Mouse (Mus musculus): ENCODE measurements around the gene Cir1. TPM values are rescaled to one million over a fixed set of nuclear protein-coding genes. Genes with fewer than 3 reads are reported as not detected.

The Cir1 gene
- total RNA-seq, 2 experiments from 2014 or later = 12.4 to 13.8 TPM

GRCm38 (mm10) chr2:73275261-73276040, 37.0 kb downstream of the Cir1 start:
- intact Hi-C loops (cut with DNase I; ENCODE audit: low total_unique reads) = loop anchor here (10.0 kb wide), 2 partner anchors 761 to 1741 kb away; no protein-coding TSS in a partner anchor
- no peak for DNase-seq

- intact Hi-C loops (cut with DNase I; ENCODE audit: low total_unique reads) = loop anchor here (10.0 kb wide), 2 partner anchors 760 to 1740 kb away; no protein-coding TSS in a partner anchor
- DNase-seq = no peak
These were observed 38.2 kb downstream of the Cir1 start for GRCm38 (mm10) chr2:73274119-73274920.

- DNase-seq = no peak
- intact Hi-C loops (cut with DNase I; ENCODE audit: low total_unique reads) = loop anchor here (10.0 kb wide), 2 partner anchors 759 to 1739 kb away; no protein-coding TSS in a partner anchor
These were observed 39.0 kb downstream of the Cir1 start for GRCm38 (mm10) chr2:73273249-73274118.

- intact Hi-C loops (cut with DNase I; ENCODE audit: low total_unique reads) = loop anchor here (10.0 kb wide), 2 partner anchors 758 to 1738 kb away; no protein-coding TSS in a partner anchor
- no peak for DNase-seq
These were observed 39.9 kb downstream of the Cir1 start for GRCm38 (mm10) chr2:73272351-73273248.

GRCm38 (mm10) chr2:73271459-73272161, 40.9 kb downstream of the Cir1 start, which contains the start of gene Sp9:
TSS of gene Sp9 (plus strand) at chr2:73271925.
- DNase-seq = peak; percentile 19
- intact Hi-C loops (cut with DNase I; ENCODE audit: low total_unique reads) = loop anchor here (10.0 kb wide), 2 partner anchors 757 to 1737 kb away; no protein-coding TSS in a partner anchor

- intact Hi-C loops (cut with DNase I; ENCODE audit: low total_unique reads) = loop anchor here (10.0 kb wide), 2 partner anchors 756 to 1736 kb away; no protein-coding TSS in a partner anchor
- no peak for DNase-seq
These were observed 41.7 kb downstream of the Cir1 start for GRCm38 (mm10) chr2:73270593-73271458.

- DNase-seq = no peak
- intact Hi-C loops (cut with DNase I; ENCODE audit: low total_unique reads) = loop anchor here (10.0 kb wide), 2 partner anchors 755 to 1735 kb away; no protein-coding TSS in a partner anchor
These were observed 42.4 kb downstream of the Cir1 start for GRCm38 (mm10) chr2:73270071-73270592.

- intact Hi-C loops (cut with DNase I; ENCODE audit: low total_unique reads) = loop anchor here (10.0 kb wide), 2 partner anchors 755 to 1735 kb away; no protein-coding TSS in a partner anchor
- DNase-seq = no peak
These were observed 42.8 kb downstream of the Cir1 start for GRCm38 (mm10) chr2:73269666-73270065.

GRCm38 (mm10) chr2:73268836-73269395, 43.6 kb downstream of the Cir1 start:
- intact Hi-C loops (cut with DNase I; ENCODE audit: low total_unique reads) = no loop called here
- no peak for DNase-seq

GRCm38 (mm10) chr2:73268281-73268680, 44.2 kb downstream of the Cir1 start:
- DNase-seq = no peak
- intact Hi-C loops (cut with DNase I; ENCODE audit: low total_unique reads) = no loop called here

GRCm38 (mm10) chr2:73267818-73268217, 44.7 kb downstream of the Cir1 start:
- DNase-seq = no peak
- intact Hi-C loops (cut with DNase I; ENCODE audit: low total_unique reads) = no loop called here

- intact Hi-C loops (cut with DNase I; ENCODE audit: low total_unique reads) = no loop called here
- no peak for DNase-seq
These were observed 45.3 kb downstream of the Cir1 start for GRCm38 (mm10) chr2:73267231-73267630.

- intact Hi-C loops (cut with DNase I; ENCODE audit: low total_unique reads) = no loop called here
These were observed 45.9 kb downstream of the Cir1 start for GRCm38 (mm10) chr2:73266623-73267022.

GRCm38 (mm10) chr2:73266011-73266410, 46.5 kb downstream of the Cir1 start:
- intact Hi-C loops (cut with DNase I; ENCODE audit: low total_unique reads) = no loop called here
- no peak for DNase-seq

More at GRCm38 (mm10) chr2:73266623-73267022, 45.9 kb downstream of the Cir1 start:
- no peak for DNase-seq

GRCm38 (mm10) chr2:73264611-73265195, 47.8 kb downstream of the Cir1 start:
- intact Hi-C loops (cut with DNase I; ENCODE audit: low total_unique reads) = no loop called here
- DNase-seq = no peak

All from gastrocnemius, postnatal 14 days (tissue).